Mouse (Mus musculus): Measurements from ENCODE around the gene Usp48. TPM values are rescaled to one million over a fixed set of nuclear protein-coding genes. Genes with fewer than 3 reads are reported as not detected.
A peak's percentile ranks its signal among the peaks of the same experiment; 100 is the strongest.

The Usp48 gene
- polyA plus RNA-seq, 1 experiment from 2014 or later = 27.1 TPM

GRCm38 (mm10) chr4:137661547-137661946, 68.0 kb downstream of the Usp48 start:
- Histone ChIP-seq H3K4me3 (replicated peaks) (no peak overlapping the region), H3K4me1 (replicated peaks) (peaks cover 8% of the 10 kb centered on the region), H3K9ac (no peak overlapping the region), H3K27me3 (peaks cover 41% of the 10 kb centered on the region), H3K4me2 (no peak overlapping the region), H3K9me3 (replicated peaks) (no peaks in the 10 kb centered on the region), H3K27ac (replicated peaks) (no peak overlapping the region), H3K36me3 (replicated peaks) (peaks cover 16% of the 10 kb centered on the region)
- 84% methylated on average over 6 of the region's 6 CpGs for WGBS (ENCODE audit: insufficient replicate concordance)
- no peak for ATAC-seq (ENCODE audit: insufficient read depth)

GRCm38 (mm10) chr4:137663491-137663890, 69.9 kb downstream of the Usp48 start:
- H3K4me1 ChIP-seq (replicated peaks) = peaks cover 8% of the 10 kb centered on the region
- no peaks in the 10 kb centered on the region for H3K36me3 ChIP-seq (replicated peaks)
- 51% methylated on average over 4 of the region's 4 CpGs for WGBS (ENCODE audit: insufficient replicate concordance)
- no peak overlapping the region for H3K4me3 ChIP-seq (replicated peaks)
- no peak overlapping the region for H3K4me2 ChIP-seq
- no peak overlapping the region for H3K9ac ChIP-seq
- H3K27me3 ChIP-seq = peaks cover 61% of the 10 kb centered on the region
- no peaks in the 10 kb centered on the region for H3K9me3 ChIP-seq (replicated peaks)
- no peak overlapping the region for H3K27ac ChIP-seq (replicated peaks)
- no peak for ATAC-seq (ENCODE audit: insufficient read depth)

GRCm38 (mm10) chr4:137664433-137664979, 71.0 kb downstream of the Usp48 start, which contains the start of gene Rap1gap:
Rap1gap (plus strand) TSS chr4:137664726.
- H3K9me3 ChIP-seq (replicated peaks) = no peaks in the 10 kb centered on the region
- H3K27ac ChIP-seq (replicated peaks) = no peak within 1 kb of the TSS
- H3K4me3 ChIP-seq (replicated peaks) = peak within 1 kb of the TSS; percentile 46
- peaks cover 61% of the 10 kb centered on the region for H3K27me3 ChIP-seq
- peaks cover 8% of the 10 kb centered on the region for H3K4me1 ChIP-seq (replicated peaks)
- WGBS (ENCODE audit: insufficient replicate concordance) = under 1% methylated on average over 39 of the region's 44 CpGs
- no peak within 1 kb of the TSS for H3K9ac ChIP-seq
- no peak for ATAC-seq (ENCODE audit: insufficient read depth)
- H3K4me2 ChIP-seq = peak within 1 kb of the TSS; percentile 65
- no peaks in the 10 kb centered on the region for H3K36me3 ChIP-seq (replicated peaks)

- Histone ChIP-seq H3K36me3 (replicated peaks) (no peaks in the 10 kb centered on the region), H3K27me3 (peaks cover 61% of the 10 kb centered on the region), H3K4me1 (replicated peaks) (peaks cover 8% of the 10 kb centered on the region; the same call in 1 of the 2 replicates), H3K9me3 (replicated peaks) (no peaks in the 10 kb centered on the region), H3K9ac (no peak overlapping the region), H3K4me3 (replicated peaks) (peak overlapping the region; percentile 46), H3K27ac (replicated peaks) (no peak overlapping the region), H3K4me2 (peak overlapping the region; percentile 65)
- ATAC-seq (ENCODE audit: insufficient read depth) = no peak
- WGBS (ENCODE audit: insufficient replicate concordance) = 11% methylated on average over 15 of the region's 15 CpGs
Measured at GRCm38 (mm10) chr4:137664980-137665675, 71.6 kb downstream of the Usp48 start.

- Histone ChIP-seq H3K9me3 (replicated peaks) (no peaks in the 10 kb centered on the region), H3K4me2 (no peak overlapping the region), H3K27ac (replicated peaks) (no peak overlapping the region), H3K9ac (no peak overlapping the region), H3K36me3 (replicated peaks) (no peaks in the 10 kb centered on the region), H3K4me3 (replicated peaks) (no peak overlapping the region), H3K4me1 (replicated peaks) (peaks cover 8% of the 10 kb centered on the region; the same call in 1 of the 2 replicates), H3K27me3 (peaks cover 61% of the 10 kb centered on the region)
- no peak for ATAC-seq (ENCODE audit: insufficient read depth)
- WGBS (ENCODE audit: insufficient replicate concordance) = 72% methylated on average over 5 of the region's 5 CpGs
Measured at GRCm38 (mm10) chr4:137665791-137666190, 72.2 kb downstream of the Usp48 start.

- H3K27ac ChIP-seq (replicated peaks) = no peak overlapping the region
- no peaks in the 10 kb centered on the region for H3K9me3 ChIP-seq (replicated peaks)
- peaks cover 61% of the 10 kb centered on the region for H3K27me3 ChIP-seq
- H3K36me3 ChIP-seq (replicated peaks) = no peaks in the 10 kb centered on the region
- no peak overlapping the region for H3K4me3 ChIP-seq (replicated peaks)
- no peak overlapping the region for H3K4me2 ChIP-seq
- 46% methylated on average over 5 of the region's 5 CpGs for WGBS (ENCODE audit: insufficient replicate concordance)
- H3K9ac ChIP-seq = no peak overlapping the region
- ATAC-seq (ENCODE audit: insufficient read depth) = no peak
- H3K4me1 ChIP-seq (replicated peaks) = peaks cover 8% of the 10 kb centered on the region; the same call in 1 of the 2 replicates
Measured at GRCm38 (mm10) chr4:137666283-137666957, 72.9 kb downstream of the Usp48 start.

- Histone ChIP-seq H3K27me3 (peaks cover 61% of the 10 kb centered on the region), H3K4me3 (replicated peaks) (no peak overlapping the region), H3K36me3 (replicated peaks) (no peaks in the 10 kb centered on the region), H3K27ac (replicated peaks) (no peak overlapping the region), H3K4me2 (no peak overlapping the region), H3K9me3 (replicated peaks) (no peaks in the 10 kb centered on the region), H3K4me1 (replicated peaks) (peaks cover 8% of the 10 kb centered on the region; the same call in 1 of the 2 replicates), H3K9ac (no peak overlapping the region)
- 55% methylated on average over 8 of the region's 8 CpGs for WGBS (ENCODE audit: insufficient replicate concordance)
- no peak for ATAC-seq (ENCODE audit: insufficient read depth)
Measured at GRCm38 (mm10) chr4:137666958-137667345, 73.4 kb downstream of the Usp48 start.

GRCm38 (mm10) chr4:137667747-137668146, 74.2 kb downstream of the Usp48 start:
- no peak overlapping the region for H3K4me3 ChIP-seq (replicated peaks)
- no peak overlapping the region for H3K9ac ChIP-seq
- no peaks in the 10 kb centered on the region for H3K9me3 ChIP-seq (replicated peaks)
- H3K27me3 ChIP-seq = peaks cover 58% of the 10 kb centered on the region
- H3K4me2 ChIP-seq = no peak overlapping the region
- H3K4me1 ChIP-seq (replicated peaks) = peaks cover 8% of the 10 kb centered on the region; the same call in 1 of the 2 replicates
- ATAC-seq (ENCODE audit: insufficient read depth) = no peak
- H3K27ac ChIP-seq (replicated peaks) = no peak overlapping the region
- H3K36me3 ChIP-seq (replicated peaks) = no peaks in the 10 kb centered on the region
- WGBS (ENCODE audit: insufficient replicate concordance) = 38% methylated on average over 5 of the region's 5 CpGs

GRCm38 (mm10) chr4:137671711-137672500, 78.4 kb downstream of the Usp48 start:
- H3K9me3 ChIP-seq (replicated peaks) = no peaks in the 10 kb centered on the region
- no peak overlapping the region for H3K4me3 ChIP-seq (replicated peaks)
- WGBS (ENCODE audit: insufficient replicate concordance) = 51% methylated on average over 13 of the region's 13 CpGs
- H3K4me2 ChIP-seq = no peak overlapping the region
- no peak overlapping the region for H3K27ac ChIP-seq (replicated peaks)
- no peaks in the 10 kb centered on the region for H3K4me1 ChIP-seq (replicated peaks)
- peaks cover 17% of the 10 kb centered on the region for H3K27me3 ChIP-seq
- no peak for ATAC-seq (ENCODE audit: insufficient read depth)
- H3K36me3 ChIP-seq (replicated peaks) = no peaks in the 10 kb centered on the region
- no peak overlapping the region for H3K9ac ChIP-seq

- peaks cover 20% of the 10 kb centered on the region for H3K27me3 ChIP-seq
- H3K9me3 ChIP-seq (replicated peaks) = no peaks in the 10 kb centered on the region
- H3K27ac ChIP-seq (replicated peaks) = no peak overlapping the region
- no peak overlapping the region for H3K4me3 ChIP-seq (replicated peaks)
- 57% methylated on average over 7 of the region's 7 CpGs for WGBS (ENCODE audit: insufficient replicate concordance)
- no peak overlapping the region for H3K4me2 ChIP-seq
- H3K4me1 ChIP-seq (replicated peaks) = no peaks in the 10 kb centered on the region
- no peaks in the 10 kb centered on the region for H3K36me3 ChIP-seq (replicated peaks)
- H3K9ac ChIP-seq = no peak overlapping the region
- no peak for ATAC-seq (ENCODE audit: insufficient read depth)
Measured at GRCm38 (mm10) chr4:137675566-137675965, 82.0 kb downstream of the Usp48 start.

GRCm38 (mm10) chr4:137676057-137676456, 82.5 kb downstream of the Usp48 start:
- WGBS (ENCODE audit: insufficient replicate concordance) = 12% methylated on average over 11 of the region's 11 CpGs
- no peak overlapping the region for H3K4me3 ChIP-seq (replicated peaks)

More at GRCm38 (mm10) chr4:137676057-137676456, 82.5 kb downstream of the Usp48 start:
- Histone ChIP-seq H3K9ac (no peak overlapping the region), H3K4me2 (no peak overlapping the region), H3K27me3 (peaks cover 25% of the 10 kb centered on the region), H3K9me3 (replicated peaks) (no peaks in the 10 kb centered on the region), H3K36me3 (replicated peaks) (no peaks in the 10 kb centered on the region), H3K4me1 (replicated peaks) (no peaks in the 10 kb centered on the region), H3K27ac (replicated peaks) (no peak overlapping the region)
- ATAC-seq (ENCODE audit: insufficient read depth) = no peak

Measured in liver, embryonic 15.5 days (tissue).